Mouse (Mus musculus) hindbrain, embryonic 16.5 days (tissue): Measurements from ENCODE around the gene Jmjd1c. TPM values are rescaled to one million over a fixed set of nuclear protein-coding genes. Genes with fewer than 3 reads are reported as not detected.
A peak's percentile ranks its signal among the peaks of the same experiment; 100 is the strongest.

Experiments
- ATAC-seq: fragments of 200-750 bp; cut with Nextera tagmentation; 2 replicates; pipeline ENCODE4 v1.8.0; 2017; ENCODE audit warnings: moderate TSS enrichment, moderate library complexity
- H3K27ac ChIP-seq: fragments of 300-500 bp; sonication (generic); 2 replicates; pipeline ENCODE4 v1.5.1; 2014; ENCODE audit warnings: low read depth, mild to moderate bottlenecking, control low read depth, low read length, moderate library complexity
- H3K27me3 ChIP-seq: fragments of 300-500 bp; sonication (generic); replicated peaks from 2 replicates; pipeline ENCODE4 v1.6.1; 2014; ENCODE audit warnings: low read length; ENCODE audit not compliant: control insufficient read depth, insufficient read depth
- H3K36me3 ChIP-seq: fragments of 300-500 bp; sonication (generic); 2 replicates; pipeline ENCODE4 v1.6.1; 2014; ENCODE audit warnings: mild to moderate bottlenecking, low read length, moderate library complexity, mixed read lengths; ENCODE audit not compliant: control insufficient read depth, insufficient read depth
- H3K4me1 ChIP-seq: fragments of 300-500 bp; sonication (generic); 2 replicates; pipeline ENCODE4 v1.6.1; 2014; ENCODE audit warnings: low read depth, low read length; ENCODE audit not compliant: control insufficient read depth, insufficient read depth
- H3K4me2 ChIP-seq: fragments of 300-500 bp; sonication (generic); 2 replicates; pipeline ENCODE4 v1.6.1; 2014; ENCODE audit warnings: mild to moderate bottlenecking, low read length, control low read depth, moderate library complexity
- H3K4me3 ChIP-seq: fragments of 300-500 bp; sonication (generic); 2 replicates; pipeline ENCODE4 v1.5.1; 2014; ENCODE audit warnings: mild to moderate bottlenecking, low read length, control low read depth, moderate library complexity
- H3K9ac ChIP-seq: fragments of 300-500 bp; sonication (generic); 2 replicates; pipeline ENCODE4 v1.6.1; 2014; ENCODE audit warnings: low read depth, mild to moderate bottlenecking, control low read depth, low read length, moderate library complexity
- H3K9me3 ChIP-seq: fragments of 300-500 bp; sonication (generic); 2 replicates; pipeline ENCODE4 v1.6.1; 2014; ENCODE audit warnings: mild to moderate bottlenecking, low read length, moderate library complexity; ENCODE audit not compliant: control insufficient read depth
- WGBS: fragments of 180-500 bp; shearing (Covaris S2); extraction: QIAGEN DNeasy Blood & Tissue Kit; methylation state at CpG from one replicate; pipeline ENCODE4 v1.1.7; 2014; 5-methylcytosine and 5-hydroxymethylcytosine counted together
- polyA plus RNA-seq: library from polyadenylated mRNA; unstranded; fragments of >200 nt; fragmentation: Nextera tagmentation; extraction: Ambion mirVana; gene quantifications from 2 replicates; pipeline ENCODE4 v1.2.1, GENCODE M21; 2015

Gene Jmjd1c
- polyA plus RNA-seq, 1 experiment from 2014 or later, result 33.4 TPM

DNA sequence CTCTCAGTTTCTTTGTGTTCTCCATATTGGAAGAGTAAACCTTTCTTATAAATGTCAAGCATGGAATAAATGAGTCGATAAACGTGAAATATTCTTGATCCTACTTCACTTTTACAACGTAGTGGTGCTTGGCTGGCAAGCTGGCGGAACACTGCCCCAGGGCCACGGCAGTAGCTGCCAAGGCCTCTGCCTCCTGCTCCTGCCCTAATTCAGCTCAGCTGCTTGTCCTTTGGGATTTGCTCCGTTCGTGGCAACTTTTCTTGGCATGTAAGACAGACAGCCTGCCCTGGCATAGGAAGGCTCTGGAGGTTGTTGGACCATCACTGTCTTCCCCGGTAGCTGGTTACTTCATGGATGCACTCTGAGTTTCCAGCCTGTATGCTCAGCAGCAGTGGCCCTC is 20.3 kb downstream of the Jmjd1c start:
- H3K4me1 ChIP-seq, result peaks cover 26% of the 10 kb centered on the region
- H3K4me3 ChIP-seq, result no peak overlapping the region
- H3K36me3 ChIP-seq, result no peaks in the 10 kb centered on the region
- no peak overlapping the region for H3K9ac ChIP-seq
- no peaks in the 10 kb centered on the region for H3K27me3 ChIP-seq
- no peaks in the 10 kb centered on the region for H3K9me3 ChIP-seq
- WGBS, result 33% methylated on average over 8 of the region's 8 CpGs
- no peak overlapping the region; the same call in 1 of the 2 replicates for H3K27ac ChIP-seq
- ATAC-seq, result 0 out of 2 replicates have a peak, but pooled peaks have one; percentile 26
- no peak overlapping the region for H3K4me2 ChIP-seq

DNA sequence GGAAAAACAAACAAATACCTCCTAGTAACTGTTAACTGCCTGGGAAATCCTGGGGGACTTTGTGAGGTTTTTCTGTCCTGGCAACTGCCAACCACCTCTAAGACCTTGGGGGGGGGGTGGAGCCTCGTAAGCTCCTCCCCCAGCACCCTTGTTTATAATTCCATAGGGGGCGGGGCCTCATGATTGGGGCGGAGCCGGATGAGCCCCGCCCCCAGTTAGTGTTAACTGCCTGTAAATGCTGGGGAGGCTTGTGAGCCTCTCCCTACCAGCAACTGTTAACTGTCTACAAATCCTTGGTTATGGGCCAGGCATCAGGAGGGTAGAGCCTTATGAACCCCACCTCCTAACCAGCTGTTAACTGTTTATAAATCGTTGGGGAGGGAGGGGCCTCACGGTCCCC is 23.4 kb downstream of the Jmjd1c start:
- 75% methylated on average over 7 of the region's 7 CpGs for WGBS
- Histone ChIP-seq H3K27ac (no peak overlapping the region), H3K36me3 (no peaks in the 10 kb centered on the region), H3K4me1 (peaks cover 20% of the 10 kb centered on the region), H3K9ac (no peak overlapping the region), H3K27me3 (no peaks in the 10 kb centered on the region), H3K9me3 (no peaks in the 10 kb centered on the region), H3K4me3 (no peak overlapping the region), H3K4me2 (no peak overlapping the region)
- ATAC-seq, result no peak

DNA sequence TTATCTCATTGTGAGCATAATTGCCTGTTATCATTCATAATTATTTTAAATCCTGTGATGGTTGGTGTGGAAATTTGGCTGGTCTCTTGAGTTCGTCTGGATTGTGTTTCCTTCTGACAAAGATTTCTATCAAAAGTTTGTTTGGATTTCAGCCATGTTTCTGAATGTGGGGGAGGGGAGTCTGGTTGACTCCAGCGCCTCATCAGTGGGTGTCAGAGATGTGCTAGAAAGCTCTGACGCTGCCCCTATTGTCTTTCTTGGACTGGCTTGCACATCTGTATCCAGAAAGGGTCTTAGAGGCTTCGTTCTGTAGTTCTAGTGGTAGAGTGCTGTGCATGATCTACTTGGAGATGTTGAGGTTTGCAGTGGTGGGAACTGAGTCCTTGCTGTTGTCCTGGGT is 24.3 kb downstream of the Jmjd1c start:
- H3K36me3 ChIP-seq, result no peaks in the 10 kb centered on the region
- no peak overlapping the region for H3K27ac ChIP-seq
- no peak for ATAC-seq
- no peaks in the 10 kb centered on the region for H3K9me3 ChIP-seq
- H3K4me3 ChIP-seq, result no peak overlapping the region
- peaks cover 15% of the 10 kb centered on the region for H3K4me1 ChIP-seq
- H3K9ac ChIP-seq, result no peak overlapping the region
- H3K27me3 ChIP-seq, result no peaks in the 10 kb centered on the region
- no peak overlapping the region for H3K4me2 ChIP-seq
- WGBS, result 57% methylated on average over 4 of the region's 4 CpGs

DNA sequence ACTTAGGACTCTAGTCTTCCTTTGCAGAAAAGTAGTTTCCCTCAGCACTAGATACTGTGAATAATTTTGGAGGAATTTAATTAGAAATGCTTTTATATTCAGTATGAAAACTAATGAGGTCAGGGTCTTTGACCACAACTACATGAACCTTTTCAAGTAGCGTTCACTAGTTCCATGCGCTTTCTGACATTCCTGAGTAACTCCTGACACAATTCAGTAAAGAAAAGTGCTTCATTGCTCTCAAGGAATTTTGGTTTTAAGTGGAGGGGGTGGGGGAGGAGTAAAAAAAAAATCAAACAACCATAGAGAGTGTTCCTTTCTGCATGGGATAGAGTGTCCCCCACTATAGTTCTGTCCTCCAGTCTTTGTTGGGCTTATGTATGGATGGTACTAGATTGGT is 24.7 kb downstream of the Jmjd1c start:
- Histone ChIP-seq H3K36me3 (no peaks in the 10 kb centered on the region), H3K9me3 (no peaks in the 10 kb centered on the region), H3K27me3 (no peaks in the 10 kb centered on the region), H3K27ac (no peak overlapping the region), H3K9ac (no peak overlapping the region), H3K4me3 (no peak overlapping the region), H3K4me2 (no peak overlapping the region), H3K4me1 (peaks cover 10% of the 10 kb centered on the region)
- WGBS, result 60% methylated on average over 2 of the region's 2 CpGs
- ATAC-seq, result no peak

DNA sequence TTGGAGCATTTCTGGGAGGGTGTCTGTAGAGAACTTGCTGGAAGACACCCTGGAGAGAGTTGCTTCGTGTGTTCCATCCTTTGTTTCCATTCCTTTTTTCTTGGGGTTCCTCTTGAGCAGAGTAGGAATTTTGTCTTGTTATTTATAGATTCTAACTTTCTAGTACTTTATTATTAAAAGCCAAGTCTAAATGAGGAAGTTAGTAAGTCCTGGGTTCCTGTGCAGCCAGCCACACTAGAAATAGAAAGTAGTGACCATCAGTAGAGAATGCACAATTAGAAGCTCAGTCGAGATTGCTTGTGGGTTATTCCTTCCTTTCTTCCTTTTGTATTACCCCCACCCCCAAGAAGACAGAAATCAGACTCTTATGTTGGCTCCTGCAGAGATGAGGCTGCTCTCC is 27.8 kb downstream of the Jmjd1c start:
- no peak overlapping the region for H3K9ac ChIP-seq
- ATAC-seq, result no peak

DNA sequence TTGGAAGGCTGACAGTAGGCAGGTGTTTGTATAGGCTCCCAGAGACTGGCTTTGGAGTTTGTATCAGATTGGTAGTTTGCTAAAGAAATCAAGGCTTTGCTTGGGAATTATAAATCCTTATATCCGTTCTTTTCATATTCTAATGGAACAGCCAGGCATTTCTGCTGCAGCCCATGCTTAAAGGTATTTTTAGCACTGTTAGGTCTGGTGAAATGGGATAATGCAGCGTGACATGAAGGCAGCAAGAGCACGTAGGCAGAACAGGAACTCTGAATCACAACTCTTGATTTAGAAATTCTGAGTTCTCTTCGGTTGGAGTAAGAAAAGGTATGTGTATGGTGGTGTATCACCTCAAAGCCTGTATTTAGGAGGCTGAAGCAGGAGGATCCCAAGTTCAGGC is 28.2 kb downstream of the Jmjd1c start:
- Histone ChIP-seq H3K4me3 (no peak overlapping the region), H3K4me2 (no peak overlapping the region), H3K36me3 (no peaks in the 10 kb centered on the region), H3K27me3 (no peaks in the 10 kb centered on the region), H3K4me1 (peaks cover 14% of the 10 kb centered on the region), H3K27ac (no peak overlapping the region), H3K9me3 (no peaks in the 10 kb centered on the region), H3K9ac (no peak overlapping the region)
- no peak for ATAC-seq
- WGBS, result 69% methylated on average over 4 of the region's 4 CpGs

More for the DNA sequence above, 27.8 kb downstream of the Jmjd1c start:
- H3K4me3 ChIP-seq, result no peak overlapping the region
- H3K27ac ChIP-seq, result no peak overlapping the region
- 33% methylated on average over 2 of the region's 2 CpGs for WGBS
- peaks cover 14% of the 10 kb centered on the region for H3K4me1 ChIP-seq
- H3K27me3 ChIP-seq, result no peaks in the 10 kb centered on the region
- H3K4me2 ChIP-seq, result no peak overlapping the region
- no peaks in the 10 kb centered on the region for H3K36me3 ChIP-seq
- no peaks in the 10 kb centered on the region for H3K9me3 ChIP-seq

DNA sequence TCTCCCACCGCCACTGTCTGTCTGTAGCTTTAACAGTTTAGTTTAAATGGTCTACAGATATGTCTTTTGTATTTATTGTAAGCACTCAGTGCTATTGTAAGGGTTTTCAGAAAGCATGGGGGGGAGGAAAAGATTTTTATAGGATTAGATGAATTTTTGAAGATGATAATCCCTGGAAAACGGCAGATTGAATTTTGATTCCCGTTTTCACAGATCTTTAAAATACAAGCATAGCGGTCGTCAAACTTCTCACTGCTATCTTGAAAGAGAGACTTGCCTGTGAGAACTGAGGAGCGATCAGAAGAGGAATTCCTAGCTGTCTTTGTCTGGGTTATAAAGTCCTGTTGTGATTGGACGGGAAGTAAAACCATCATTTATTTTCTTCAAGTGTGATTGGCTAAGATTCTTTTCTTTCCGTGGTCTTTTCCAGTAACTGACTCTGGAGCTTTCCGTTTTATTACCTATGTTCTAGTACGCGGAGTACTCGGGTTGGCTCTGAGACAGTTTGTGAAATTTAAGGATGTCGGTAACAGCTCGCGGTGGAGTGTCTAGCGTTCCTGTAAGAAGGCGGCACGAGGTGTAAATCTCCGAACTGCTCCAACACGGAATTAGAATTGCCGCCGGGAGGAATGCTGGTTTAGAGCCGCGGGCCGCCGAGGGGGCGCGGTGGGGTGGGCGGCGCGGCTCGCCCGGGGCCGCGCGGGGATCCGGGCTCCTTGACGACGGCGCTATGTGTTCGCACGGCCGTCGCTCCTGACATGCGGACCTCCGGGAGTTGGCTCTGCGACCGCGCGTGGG is 30.3 kb downstream of the Jmjd1c start:
- Histone ChIP-seq H3K9ac (peak overlapping the region; percentile 82), H3K9me3 (no peaks in the 10 kb centered on the region), H3K4me2 (peak overlapping the region; percentile 78), H3K27me3 (no peaks in the 10 kb centered on the region), H3K4me3 (peak overlapping the region; percentile 80), H3K4me1 (peaks cover 14% of the 10 kb centered on the region), H3K27ac (peak overlapping the region; percentile 91), H3K36me3 (no peaks in the 10 kb centered on the region)
- WGBS, result 2% methylated on average over 37 of the region's 50 CpGs
- ATAC-seq, result peak; percentile 78

DNA sequence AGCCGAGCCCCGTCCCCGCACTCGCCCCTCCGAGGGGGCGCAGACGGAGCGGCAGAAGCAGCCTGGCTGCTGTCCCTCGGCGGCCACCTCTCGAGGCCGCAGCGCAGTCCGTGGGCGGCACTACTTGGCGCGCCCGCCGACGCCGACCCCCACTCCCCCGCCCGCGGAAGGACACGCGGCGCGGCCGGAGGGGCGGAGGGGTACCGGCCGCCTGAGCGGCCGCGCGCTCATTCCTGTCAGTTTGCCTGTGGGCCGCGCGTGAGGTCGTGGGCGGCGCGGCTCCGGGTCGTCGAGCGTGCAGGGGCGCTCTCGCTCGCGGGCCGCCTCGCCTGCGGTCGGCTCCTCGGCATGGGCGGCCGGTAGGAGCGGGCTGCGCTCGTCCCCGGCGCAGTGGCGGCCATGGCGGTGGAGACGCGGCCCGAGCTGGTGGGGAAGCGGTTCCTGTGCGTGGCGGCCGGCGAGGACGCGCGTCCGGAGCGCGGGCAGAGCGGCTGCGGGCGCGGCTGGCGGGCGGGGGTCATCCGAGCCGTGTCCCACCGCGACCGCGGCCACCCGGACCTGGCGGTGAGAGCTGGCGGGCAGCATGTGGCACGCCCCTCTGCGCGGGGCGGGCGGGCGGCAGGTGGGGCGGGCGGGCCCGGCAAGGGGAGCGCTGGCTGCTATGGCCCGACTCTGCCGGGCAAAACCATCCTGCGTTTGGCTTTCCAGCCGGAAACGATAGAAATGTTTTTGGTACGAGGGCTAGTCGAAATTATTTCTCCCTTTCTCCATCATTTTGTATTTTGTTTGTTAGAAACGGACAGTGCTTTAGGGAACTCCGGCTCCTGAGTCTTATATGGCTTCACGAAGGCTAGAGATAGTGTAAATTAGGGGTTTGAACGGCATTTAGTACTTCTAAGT is 31.2 kb downstream of the Jmjd1c start:
- Histone ChIP-seq H3K9ac (peak overlapping the region; percentile 82), H3K4me2 (peak overlapping the region; percentile 78), H3K36me3 (no peaks in the 10 kb centered on the region), H3K9me3 (no peaks in the 10 kb centered on the region), H3K27ac (peak overlapping the region; percentile 91), H3K4me3 (peak overlapping the region; percentile 80), H3K4me1 (peaks cover 14% of the 10 kb centered on the region), H3K27me3 (no peaks in the 10 kb centered on the region)
- WGBS, result under 1% methylated on average over 98 of the region's 115 CpGs
- peak; percentile 70 for ATAC-seq

DNA sequence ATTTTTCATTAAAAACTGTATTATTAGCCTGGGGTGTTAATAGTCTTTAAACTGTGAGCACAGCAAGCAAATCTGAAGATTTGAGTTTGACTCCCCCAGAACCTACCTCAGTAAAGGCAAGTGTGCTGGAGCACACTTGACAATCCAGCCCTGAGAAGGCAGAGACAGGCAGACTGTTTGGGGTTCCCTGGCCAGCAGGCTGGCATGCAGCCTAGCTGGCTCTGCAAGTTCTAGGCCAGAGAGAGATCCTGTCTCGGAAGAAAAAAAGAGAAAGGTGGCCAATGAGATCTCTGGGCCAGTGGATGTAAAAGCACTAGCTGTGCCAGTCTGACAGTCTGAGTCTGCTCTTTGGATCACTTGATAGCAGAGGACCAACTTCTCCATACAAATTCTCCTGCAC is 33.6 kb downstream of the Jmjd1c start:
- no peaks in the 10 kb centered on the region for H3K36me3 ChIP-seq
- no peak overlapping the region for H3K27ac ChIP-seq
- 50% methylated on average over 1 of the region's 1 CpGs for WGBS
- no peak overlapping the region for H3K4me2 ChIP-seq
- H3K27me3 ChIP-seq, result no peaks in the 10 kb centered on the region
- no peak for ATAC-seq
- no peaks in the 10 kb centered on the region for H3K9me3 ChIP-seq
- peaks cover 14% of the 10 kb centered on the region for H3K4me1 ChIP-seq
- no peak overlapping the region for H3K9ac ChIP-seq
- H3K4me3 ChIP-seq, result no peak overlapping the region
